Mouse (Mus musculus) right cerebral cortex, adult 2 months (tissue): ENCODE results near the gene Ogdhl.
"Not testable (repeated sequence)": the region's sequence is repeated elsewhere in the genome, so short reads cannot be mapped to it uniquely, and the experiment has no call there.

Experiments
- DNase-seq, 2 experiments: peaks; one replicate each; pipeline ENCODE4 v3.0.0; 2021 to 2022; ENCODE audit warnings: low spot score in 2 of 2

The Ogdhl gene

DNA sequence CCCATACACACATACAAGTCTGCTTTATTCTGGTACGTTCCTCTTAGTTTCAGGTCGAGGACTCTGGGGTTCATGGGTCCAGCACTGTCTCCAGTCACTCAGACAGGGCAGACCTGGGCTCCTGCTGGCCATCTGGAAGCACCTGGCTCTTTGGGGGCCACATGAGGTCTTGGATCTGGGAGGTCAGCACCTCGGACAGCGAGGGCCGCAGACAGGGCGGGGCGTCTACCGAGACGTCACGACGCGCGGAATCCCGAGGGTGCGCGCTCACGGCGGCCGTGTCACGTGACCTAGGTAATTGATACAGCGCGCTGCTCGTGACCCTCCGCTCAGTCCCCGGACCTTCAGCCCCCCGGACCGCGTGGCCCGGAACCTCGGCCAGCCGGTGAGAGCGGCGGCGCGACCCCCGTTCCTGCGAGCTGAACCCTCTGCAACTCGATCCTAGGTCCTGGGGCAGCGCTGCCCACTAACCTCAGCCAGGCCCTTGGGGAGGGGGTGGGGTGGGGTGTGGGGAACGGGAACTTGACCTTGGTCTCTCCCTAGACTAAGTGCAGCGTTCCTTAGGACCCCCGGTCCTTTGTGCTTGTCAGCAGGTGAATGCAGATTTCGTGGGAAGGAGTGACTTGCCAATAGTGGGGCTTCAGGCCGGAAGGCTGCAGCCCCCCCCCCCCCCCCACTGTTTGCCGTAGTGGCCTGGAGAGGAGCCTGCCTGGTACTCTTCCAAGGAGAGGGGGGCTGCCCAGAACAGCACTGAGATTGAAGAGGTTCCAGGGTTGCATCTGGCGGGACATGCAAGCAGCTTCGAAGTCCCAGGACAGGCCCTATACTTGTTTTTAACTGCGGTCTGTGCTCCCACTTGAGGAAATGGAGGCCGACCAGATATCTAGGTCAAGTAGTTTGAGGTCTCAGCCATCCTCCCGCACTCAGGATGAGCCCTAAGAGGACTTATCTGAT, at the start of gene Ogdhl:
Ogdhl (plus strand) TSS at position 288 of the 954 bp plus-strand sequence.
- peak; percentile 81 to 82 for DNase-seq

GRCm38 (mm10) chr14:32301622-32302021, 20.2 kb upstream of the Ogdhl start:
- peak; percentile 15 to 62 for DNase-seq

GRCm38 (mm10) chr14:32302423-32302822, 19.4 kb upstream of the Ogdhl start:
- no peak for DNase-seq

- DNase-seq = no peak
These were observed 16.9 kb upstream of the Ogdhl start for GRCm38 (mm10) chr14:32304921-32305320.

- DNase-seq = peak; percentile 71 to 81
These were observed 11.9 kb upstream of the Ogdhl start for GRCm38 (mm10) chr14:32309876-32310275.

DNA sequence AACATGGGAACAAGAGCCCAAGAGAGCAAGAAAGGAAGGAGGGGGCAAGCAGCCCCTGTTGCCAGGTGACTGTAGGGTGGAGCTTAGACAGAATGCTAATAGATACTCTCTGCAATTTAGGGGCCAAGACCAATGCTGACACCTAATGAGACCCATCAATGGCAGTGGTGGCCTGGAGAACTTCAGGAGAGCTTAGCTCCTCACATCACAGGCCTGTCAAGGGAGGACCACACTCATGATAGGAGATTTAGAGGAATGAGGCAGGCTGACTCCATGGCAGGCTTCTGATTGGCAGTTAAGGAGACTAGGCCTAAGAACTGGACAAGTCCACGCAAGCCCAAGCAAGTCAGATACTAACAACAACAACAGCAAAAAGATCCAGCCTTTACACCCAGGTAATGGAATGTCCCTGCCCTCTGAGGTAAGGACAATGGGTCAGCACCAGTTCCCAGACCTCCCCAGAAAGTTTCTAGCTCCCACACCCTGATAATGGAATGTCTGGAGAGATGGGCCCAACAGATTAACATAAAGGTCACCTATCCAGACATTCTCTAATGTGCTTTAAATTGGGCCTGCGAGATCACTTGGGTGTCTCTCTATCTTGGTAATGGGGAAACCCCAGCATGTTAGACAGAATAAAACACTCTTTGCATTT, 10.3 kb upstream of the Ogdhl start:
- DNase-seq = no peak

DNA sequence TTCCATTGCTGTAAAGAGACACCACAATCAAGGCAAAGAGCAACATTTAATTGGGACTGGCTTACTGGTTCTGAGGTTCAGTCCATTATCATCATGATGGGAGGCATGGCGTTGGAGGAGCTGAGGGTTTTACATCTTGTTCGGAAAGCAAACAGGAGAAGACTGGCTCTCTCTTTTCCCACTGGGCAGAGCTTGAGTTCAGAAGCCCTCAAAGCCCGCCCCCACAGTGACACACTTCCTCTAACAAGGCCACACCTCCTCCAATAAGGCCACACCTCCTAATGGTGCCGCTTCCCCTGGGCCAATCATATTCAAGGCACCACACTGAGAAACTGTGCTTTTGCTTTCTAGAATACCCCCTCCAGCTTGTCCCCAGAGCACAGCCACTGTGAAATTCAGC, 4.0 kb upstream of the Ogdhl start:
- no peak for DNase-seq

DNA sequence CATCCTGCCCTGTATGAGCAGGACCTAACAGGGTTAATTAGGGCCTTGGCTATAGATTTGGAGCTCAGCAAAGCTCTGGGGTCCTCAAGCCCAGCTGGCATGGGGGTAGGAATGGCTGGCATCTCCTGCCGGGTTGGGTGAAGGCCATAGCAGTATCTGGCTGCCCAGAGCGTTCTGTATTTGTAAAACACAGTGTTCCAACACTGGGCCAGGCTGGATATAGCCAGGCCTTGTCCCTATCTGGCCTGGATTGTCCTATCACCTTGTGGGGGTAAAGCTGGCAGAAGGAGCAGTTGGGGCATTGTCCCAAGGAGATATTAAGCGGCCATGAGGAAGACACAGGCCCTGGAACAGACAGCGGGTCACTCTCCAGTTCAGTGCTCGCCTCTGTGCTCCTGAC, 1.4 kb downstream of the Ogdhl start:
- DNase-seq = no peak

- DNase-seq = no peak
These were observed 5.5 kb downstream of the Ogdhl start for GRCm38 (mm10) chr14:32327366-32327765.

- DNase-seq = no peak
These were observed 11.0 kb downstream of the Ogdhl start for GRCm38 (mm10) chr14:32332515-32333445.

DNA sequence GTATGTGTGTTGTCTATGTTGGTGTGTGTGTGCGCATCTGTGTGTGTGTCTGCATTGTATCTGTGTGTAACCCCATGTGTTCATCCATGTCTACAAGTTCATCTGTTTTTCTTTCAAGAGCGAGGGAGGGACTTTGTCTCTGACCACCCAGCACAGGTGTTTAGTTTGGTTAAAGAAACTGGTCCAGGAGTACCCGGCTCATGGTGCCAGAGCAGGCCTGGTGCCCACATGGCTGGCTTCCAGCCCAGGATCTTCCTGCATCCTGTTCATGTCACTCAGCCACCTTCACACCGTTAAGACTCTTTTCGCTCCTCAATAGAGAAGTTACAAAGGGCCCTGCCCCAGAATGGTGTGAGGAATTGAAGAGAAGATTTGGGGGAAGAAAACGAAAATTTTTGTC, 14.2 kb downstream of the Ogdhl start:
- DNase-seq = no peak

DNA sequence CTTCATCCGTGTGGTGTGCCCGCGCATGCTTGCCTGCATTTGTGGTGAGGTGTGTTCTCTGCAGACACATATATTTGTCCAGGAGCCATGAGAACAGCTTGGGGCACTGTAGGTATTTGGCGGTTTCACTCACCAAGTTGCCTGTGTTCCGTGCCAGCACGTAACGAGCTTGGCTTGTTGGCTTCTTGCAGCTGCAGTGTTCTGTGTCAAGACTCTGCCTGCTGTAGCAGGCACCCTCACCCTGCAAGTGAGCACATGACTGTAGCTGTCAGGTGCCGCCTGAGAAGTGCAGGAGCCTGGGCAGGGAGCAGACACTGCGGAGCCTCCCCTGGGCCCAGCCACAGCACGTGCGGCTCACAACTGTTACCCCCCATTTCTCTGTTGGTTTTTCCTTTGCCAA, 14.7 kb downstream of the Ogdhl start:
- no peak for DNase-seq

DNA sequence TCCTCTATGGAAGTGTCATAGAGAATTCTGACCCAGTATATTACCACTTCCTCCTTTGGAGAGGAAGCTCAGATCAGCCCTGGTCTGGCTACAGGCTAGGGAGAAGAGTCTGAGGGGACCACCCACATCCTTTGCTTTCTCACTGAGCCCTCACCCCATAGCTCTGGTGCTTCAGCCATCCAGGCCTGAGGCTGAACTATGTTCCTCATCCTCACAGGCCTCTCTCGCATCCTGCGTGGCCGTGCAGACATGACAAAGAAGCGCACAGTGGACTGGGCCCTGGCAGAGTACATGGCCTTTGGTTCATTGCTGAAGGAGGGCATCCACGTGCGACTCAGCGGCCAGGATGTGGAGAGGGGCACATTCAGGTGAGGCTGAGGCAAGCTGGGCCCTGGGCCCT, 20.0 kb downstream of the Ogdhl start:
- no peak for DNase-seq

DNA sequence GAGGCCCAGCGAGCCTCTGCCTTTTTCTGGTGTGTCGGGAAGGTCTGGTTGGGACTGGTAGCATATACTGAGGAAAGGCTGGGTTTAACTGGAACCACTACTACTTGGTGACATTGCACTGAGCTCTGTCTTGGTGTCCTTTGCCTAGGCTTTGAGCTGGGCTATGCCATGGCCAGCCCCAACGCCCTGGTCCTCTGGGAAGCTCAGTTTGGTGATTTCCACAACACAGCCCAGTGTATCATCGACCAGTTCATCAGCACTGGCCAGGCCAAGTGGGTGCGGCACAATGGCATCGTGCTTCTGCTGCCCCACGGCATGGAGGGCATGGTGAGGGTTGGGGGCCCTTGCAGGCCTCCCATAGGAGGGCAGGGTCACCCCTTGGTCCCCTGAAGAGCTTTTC, 22.4 kb downstream of the Ogdhl start:
- DNase-seq = no peak

DNA sequence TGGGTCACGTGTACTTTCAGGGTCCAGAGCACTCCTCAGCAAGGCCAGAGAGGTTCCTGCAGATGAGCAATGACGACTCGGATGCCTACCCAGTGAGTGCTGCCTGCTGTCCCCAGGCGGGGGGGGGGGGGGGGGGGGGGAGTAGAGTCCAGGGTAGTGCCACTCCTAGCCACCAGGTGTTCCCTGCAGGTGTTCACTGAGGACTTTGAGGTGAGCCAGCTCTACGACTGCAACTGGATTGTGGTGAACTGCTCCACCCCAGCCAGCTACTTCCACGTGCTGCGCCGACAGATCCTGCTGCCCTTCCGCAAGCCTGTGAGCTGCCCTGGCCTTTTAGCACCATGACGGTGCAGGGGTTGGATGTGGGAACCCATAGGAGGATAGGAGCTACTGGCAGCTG, 22.9 kb downstream of the Ogdhl start:
- DNase-seq = no peak

- no peak for DNase-seq
These were observed 25.5 kb downstream of the Ogdhl start for GRCm38 (mm10) chr14:32347307-32347706.

- not testable (repeated sequence) for DNase-seq
These were observed 29.5 kb downstream of the Ogdhl start for GRCm38 (mm10) chr14:32351181-32351920.

GRCm38 (mm10) chr14:32364359-32364758, 42.5 kb downstream of the Ogdhl start:
- DNase-seq = no peak

DNA sequence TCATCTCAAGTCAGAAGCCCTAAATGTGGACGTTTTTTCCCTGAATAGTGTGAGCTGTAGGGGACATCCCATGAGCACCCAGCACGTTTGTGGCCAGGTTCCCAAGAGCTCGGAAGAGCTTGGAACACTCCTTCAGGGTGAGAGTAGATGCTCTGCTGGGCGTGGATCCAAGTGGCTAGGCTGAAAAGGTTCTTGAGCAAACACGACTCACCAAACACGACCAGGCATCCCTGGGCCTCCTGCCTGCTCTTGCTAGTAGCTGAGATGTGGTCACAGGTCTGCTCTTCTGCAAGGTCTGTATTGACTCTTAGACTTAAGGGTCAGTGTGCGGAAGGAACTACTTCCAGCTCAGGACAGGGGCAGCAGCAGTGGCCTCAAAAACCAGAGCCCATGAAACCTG, 47.9 kb downstream of the Ogdhl start:
- no peak for DNase-seq

DNA sequence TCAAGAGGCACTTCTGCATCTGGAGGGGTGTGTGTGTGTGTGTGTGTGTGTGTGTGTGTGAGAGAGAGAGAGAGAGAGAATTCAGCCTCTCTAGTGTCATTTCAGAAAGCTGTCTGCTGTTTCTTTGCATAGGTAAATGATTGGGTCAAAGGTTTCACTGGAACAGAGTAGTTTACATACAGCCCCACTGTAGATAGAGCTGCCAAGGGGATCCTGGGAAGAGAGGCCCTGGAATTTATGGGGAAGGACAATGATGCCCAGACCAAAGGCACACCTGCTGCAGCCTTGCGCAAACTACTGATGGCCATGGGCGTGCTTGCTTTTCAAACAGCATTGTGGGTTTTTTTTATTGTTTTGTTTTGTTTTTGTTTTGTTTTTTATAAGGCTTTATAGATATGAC, 50.7 kb downstream of the Ogdhl start:
- DNase-seq = no peak

DNA sequence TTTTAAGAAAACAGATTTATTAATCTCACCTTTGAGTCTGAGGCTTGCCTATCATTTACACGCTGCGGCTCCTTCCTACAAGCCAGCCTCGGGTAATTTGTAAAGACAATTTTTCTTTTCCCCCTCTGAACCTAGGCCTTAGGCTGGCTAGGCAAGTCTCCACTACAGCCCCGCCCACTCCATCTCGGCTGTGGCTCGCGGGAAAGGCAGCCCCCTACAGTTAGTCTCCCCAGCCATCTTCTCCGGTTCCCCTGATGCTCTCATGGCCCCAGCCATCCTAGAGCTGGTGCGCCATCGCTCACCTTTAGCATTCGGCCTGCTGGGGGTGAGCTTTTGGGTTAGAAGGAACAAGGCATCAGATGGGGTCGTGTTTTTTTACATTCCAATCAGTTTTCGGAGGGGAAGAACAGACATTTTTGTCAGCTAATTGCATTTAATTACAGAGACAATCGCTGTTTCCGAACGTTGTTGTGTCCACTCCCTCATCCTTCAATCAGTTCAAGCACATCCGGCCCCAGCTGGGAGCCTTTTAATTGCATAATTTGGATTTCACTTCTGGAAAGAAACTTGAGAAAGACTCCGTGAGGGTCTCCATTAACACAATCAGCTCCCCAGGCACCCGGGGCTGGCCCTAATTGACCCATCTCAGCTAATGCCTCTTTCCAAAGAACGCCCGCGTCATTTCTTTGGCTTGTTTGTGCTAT, 57.7 kb downstream of the Ogdhl start:
- no peak for DNase-seq
